Mouse (Mus musculus) heart, adult 2 months (tissue): ENCODE measurements around the gene Actbl2.

Source experiments
- EP300 ChIP-seq: fragments of 200-500 bp; IDR thresholded peaks from 2 replicates; pipeline ENCODE4 v1.6.1; 2011; ENCODE audit warnings: low read depth, low read length, control low read depth; ENCODE audit not compliant: insufficient read depth
- POLR2A ChIP-seq: fragments of 200-500 bp; IDR thresholded peaks from 2 replicates; pipeline ENCODE4 v1.6.1; 2011; ENCODE audit warnings: mild to moderate bottlenecking, low read depth, low read length, control low read depth; ENCODE audit not compliant: insufficient read depth

DNA sequence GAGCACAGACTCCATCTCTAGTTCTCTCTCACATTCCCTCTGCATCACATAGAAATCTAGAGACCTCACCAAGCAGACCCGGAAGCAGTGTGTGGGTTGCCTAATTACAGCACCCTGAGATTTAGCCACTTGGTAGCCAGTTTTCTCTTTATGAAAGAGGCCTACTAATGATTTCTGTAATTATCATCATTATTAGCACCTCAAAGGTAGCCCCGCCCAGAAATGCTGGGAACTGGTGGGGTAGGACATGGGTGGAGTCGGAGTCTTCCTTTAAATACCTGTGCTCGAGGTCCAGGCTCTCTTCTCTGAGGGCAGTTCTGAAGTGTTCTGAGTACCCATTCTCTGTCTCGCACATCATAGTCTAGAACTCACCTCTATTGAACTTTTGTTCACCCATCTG lies at the start of gene Actbl2:
- TF ChIP-seq POLR2A (no peak), EP300 (no peak)
